ENCODE assay signal across 14 mouse cellular contexts in genomic region chr2:165741526-165742050, GRCm38 (mm10).
DNase-seq lines count a peak whose midpoint lies in the region; ATAC-seq and TF ChIP-seq lines count a peak whose summit lies in the region.
"Had no signal": no experiment of that assay in that cellular context is flagged by ENCODE, and none has a peak within 500 bp of the region (broad histone marks: within the 10 kb centered on the region; RNA-seq: fewer than 3 reads in every experiment).

No protein-coding gene starts in this region.

- TF ChIP-seq CTCF in CH12.LX (conservative IDR thresholded peaks at IDR 0.05 in 1 of 2, IDR thresholded peaks at IDR 0.05 in 1 of 2; ENCODE audit: low read depth in 2 of 2, low read length in 2 of 2) = no peak
- TF ChIP-seq CTCF in brain, embryonic 14.5 days (IDR thresholded peaks at IDR 0.05; ENCODE audit: borderline replicate concordance, extremely low read depth, insufficient read depth, insufficient read length) = no peak

- 0 out of 2 replicates have a peak overlapping the region, but pooled peaks have one; percentile 1 for H3K9ac ChIP-seq in hindbrain, embryonic 13.5 days
- no peak overlapping the region for H3K9ac ChIP-seq in hindbrain, embryonic 14.5 days
- peak overlapping the region; percentile 52; the same call in 1 of the 2 replicates for H3K9ac ChIP-seq in CH12.LX (ENCODE audit: insufficient read depth, low read depth)
- H3K9ac ChIP-seq: limb, embryonic 15.5 days had no signal

- no peaks in the 10 kb centered on the region for H3K9me3 ChIP-seq in hindbrain, embryonic 13.5 days
- no peaks in the 10 kb centered on the region for H3K9me3 ChIP-seq in hindbrain, embryonic 14.5 days (ENCODE audit: control insufficient read depth, low read length)
- H3K9me3 ChIP-seq in CH12.LX (replicated peaks; ENCODE audit: low read length) = no peaks in the 10 kb centered on the region
- H3K9me3 ChIP-seq in limb, embryonic 10.5 days (replicated peaks) = no peaks in the 10 kb centered on the region
- H3K9me3 ChIP-seq: limb, embryonic 15.5 days had no signal

- H3K4me1 ChIP-seq in hindbrain, embryonic 13.5 days (replicated peaks) = peaks cover 25% of the 10 kb centered on the region
- peaks cover 8% of the 10 kb centered on the region for H3K4me1 ChIP-seq in hindbrain, embryonic 14.5 days (replicated peaks; ENCODE audit: control insufficient read depth, insufficient read depth, low read length)
- H3K4me1 ChIP-seq in CH12.LX (ENCODE audit: control insufficient read depth in 1 of 2, insufficient read depth in 2 of 2) = peaks cover 5 to 25% of the 10 kb centered on the region in 2 experiments; a peak in 3 of 4 replicates
- peaks cover 56% of the 10 kb centered on the region for H3K4me1 ChIP-seq in limb, embryonic 10.5 days

- dilution Hi-C loops in CH12.LX (cut with MboI; ENCODE audit: extremely low pct_ligation_motif_present, extremely low pct_unique_long_range_greater_than_20kb, low sequenced_read_pairs) = no loop called here

- H3K79me2 ChIP-seq in CH12.LX (replicated peaks; ENCODE audit: control insufficient read depth, extremely low read depth, insufficient read depth, poor library complexity, severe bottlenecking) = no peaks in the 10 kb centered on the region

- H3K36me3 ChIP-seq in hindbrain, embryonic 13.5 days = no peaks in the 10 kb centered on the region
- no peaks in the 10 kb centered on the region for H3K36me3 ChIP-seq in hindbrain, embryonic 14.5 days (replicated peaks; ENCODE audit: control insufficient read depth, insufficient read depth)
- H3K36me3 ChIP-seq in CH12.LX (replicated peaks in 1 of 2; ENCODE audit: control insufficient read depth in 1 of 2, insufficient read depth in 1 of 2, low read length in 1 of 2) = no peaks in the 10 kb centered on the region
- H3K36me3 ChIP-seq in limb, embryonic 10.5 days = no peaks in the 10 kb centered on the region
- H3K36me3 ChIP-seq: limb, embryonic 15.5 days had no signal

- TF ChIP-seq EP300 in CH12.LX (IDR thresholded peaks at IDR 0.05; ENCODE audit: low read length) = no peak

- H3K4me2 ChIP-seq in hindbrain, embryonic 13.5 days = no peak overlapping the region
- no peak overlapping the region for H3K4me2 ChIP-seq in hindbrain, embryonic 14.5 days (replicated peaks)
- peak overlapping the region; percentile 24 for H3K4me2 ChIP-seq in CH12.LX (ENCODE audit: insufficient read depth, low read depth, poor library complexity, severe bottlenecking)
- H3K4me2 ChIP-seq: heart, embryonic 11.5 days; limb, embryonic 15.5 days had no signal

- H3K27me3 ChIP-seq in hindbrain, embryonic 13.5 days = no peaks in the 10 kb centered on the region
- no peaks in the 10 kb centered on the region for H3K27me3 ChIP-seq in hindbrain, embryonic 14.5 days (ENCODE audit: control insufficient read depth, insufficient read depth, low read length)
- H3K27me3 ChIP-seq in CH12.LX (replicated peaks) = no peaks in the 10 kb centered on the region
- H3K27me3 ChIP-seq in limb, embryonic 10.5 days (ENCODE audit: low read depth, poor library complexity, severe bottlenecking) = peaks cover 22% of the 10 kb centered on the region; the same call in 1 of the 2 replicates
- H3K27me3 ChIP-seq: limb, embryonic 15.5 days had no signal

- TF ChIP-seq POLR2A in CH12.LX (IDR thresholded peaks at IDR 0.05; ENCODE audit: low read depth, low read length) = no peak
- no peak for TF ChIP-seq POLR2A in brain, embryonic 14.5 days (IDR thresholded peaks at IDR 0.05; ENCODE audit: borderline replicate concordance, extremely low read depth, insufficient read depth, insufficient read length, poor library complexity, severe bottlenecking)

- no peak for TF ChIP-seq RAD21 in CH12.LX (IDR thresholded peaks at IDR 0.05; ENCODE audit: low read depth, low read length)

- no peak for DNase-seq in hindbrain, embryonic 14.5 days (ENCODE audit: low spot score)
- no peak for DNase-seq in CH12.LX (ENCODE audit: extremely low read depth)
- peak; percentile 26 for DNase-seq in brain, embryonic 14.5 days (ENCODE audit: low read depth)
- no peak for DNase-seq in limb, embryonic 10.5 days (ENCODE audit: low spot score)
- DNase-seq in ovary, postnatal 36 days (ENCODE audit: low spot score) = no peak
- DNase-seq: cerebellum, adult 9-10 months; heart, postnatal 4 days; kidney, postnatal 25 days; right cerebral cortex, postnatal 25 days; thymus, postnatal 36 days had no signal

- ATAC-seq in hindbrain, embryonic 13.5 days (ENCODE audit: low FRiP score) = no peak
- ATAC-seq in hindbrain, embryonic 14.5 days (ENCODE audit: low FRiP score) = no peak
- ATAC-seq in megakaryocyte progenitor cell, adult 5-6 weeks (replicated peaks; ENCODE audit: poor library complexity) = no peak

- no peak overlapping the region for H3K4me3 ChIP-seq in hindbrain, embryonic 13.5 days
- no peak overlapping the region for H3K4me3 ChIP-seq in hindbrain, embryonic 14.5 days (replicated peaks; ENCODE audit: low read length)
- H3K4me3 ChIP-seq in CH12.LX (replicated peaks in 1 of 3; ENCODE audit: low read depth in 2 of 3, low read length in 2 of 3, poor library complexity in 1 of 3) = peak overlapping the region; percentile 48 to 57 (median 54)
- 0 out of 2 replicates have a peak overlapping the region, but pooled peaks have one; percentile 1 for H3K4me3 ChIP-seq in limb, embryonic 10.5 days
- H3K4me3 ChIP-seq: limb, embryonic 15.5 days had no signal

- peak overlapping the region; percentile 49; the same call in 1 of the 2 replicates for H3K27ac ChIP-seq in hindbrain, embryonic 13.5 days
- no peak overlapping the region for H3K27ac ChIP-seq in hindbrain, embryonic 14.5 days
- H3K27ac ChIP-seq in CH12.LX (ENCODE audit: insufficient read depth, low read depth) = peak overlapping the region; percentile 14; the same call in 1 of the 2 replicates
- peak overlapping the region; percentile 58; the same call in 1 of the 2 replicates for H3K27ac ChIP-seq in limb, embryonic 10.5 days

- 17% methylated on average over 11 of the region's 11 CpGs for WGBS in hindbrain, embryonic 13.5 days
- 19% methylated on average over 11 of the region's 11 CpGs for WGBS in hindbrain, embryonic 14.5 days
- 10% methylated on average over 11 of the region's 11 CpGs for WGBS in limb, embryonic 10.5 days

- in situ Hi-C loops in CH12.LX (cut with MboI; ENCODE audit: low pct_ligation_motif_present, low pct_unique_long_range_greater_than_20kb, low sequenced_read_pairs) = no loop called here

TF ChIP-seq in CH12.LX, 34 proteins besides CTCF, POLR2A, EP300 and RAD21:
- TF ChIP-seq SIN3A (IDR thresholded peaks at IDR 0.05; ENCODE audit: low read length) (peak; percentile 35; the same call in 1 of the 2 replicates), E2F4 (IDR thresholded peaks at IDR 0.05; ENCODE audit: insufficient replicate concordance, low read depth, low read length) (no peak)

Comparison
In these comparisons a context has a peak if more than half of its experiments do, and no peak if none do; other contexts are left out.
1. H3K4me3 ChIP-seq: peak in CH12.LX (3 of 3) and limb, embryonic 10.5 days (single experiment); none in hindbrain, embryonic 13.5 days (single experiment) and hindbrain, embryonic 14.5 days (single experiment).